16 mouse cellular contexts compared by ENCODE assay signal in the genomic region with DNA sequence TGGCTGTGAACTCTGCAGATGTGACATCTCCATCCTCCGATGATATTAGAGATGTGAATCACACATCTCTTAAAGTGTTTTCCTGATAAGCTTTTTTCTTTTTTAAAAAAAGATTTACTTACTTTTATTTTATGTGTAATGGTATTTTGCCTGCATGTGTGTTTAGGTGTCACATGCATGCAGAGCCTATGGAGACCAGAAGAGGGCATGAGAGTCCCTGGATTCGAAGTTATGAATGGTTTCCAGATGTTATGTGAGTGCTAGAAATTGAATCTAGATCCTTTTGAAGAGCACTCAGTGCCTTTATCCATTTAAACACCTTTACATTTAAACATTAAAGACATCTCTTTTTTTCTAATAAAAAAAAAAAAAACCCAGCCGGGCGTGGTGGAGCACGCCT. TPM values are rescaled to one million over a fixed set of nuclear protein-coding genes. Genes with fewer than 3 reads are reported as not detected.
DNase-seq lines count a peak whose midpoint lies in the region; ATAC-seq and TF ChIP-seq lines count a peak whose summit lies in the region.
"Had no signal": no experiment of that assay in that cellular context is flagged by ENCODE, and none has a peak within 500 bp of the region (broad histone marks: within the 10 kb centered on the region; RNA-seq: fewer than 3 reads in every experiment).

No protein-coding gene starts in this region.

- no peak for DNase-seq in forebrain, postnatal 0 days
- no peak for DNase-seq in liver, adult 2 months (ENCODE audit: extremely low read depth, low read depth, low spot score)
- DNase-seq in liver (no peak), CH12.LX (ENCODE audit: extremely low read depth) (peak; percentile 39)
- no peak for DNase-seq in right cerebral cortex, postnatal 25 days
- DNase-seq: adrenal gland, adult 8-10 months; cerebellum, postnatal 10 days; heart, postnatal 14 days; kidney, postnatal 10 days; layer of hippocampus, postnatal 36 days; thymus, postnatal 36 days had no signal

- 93% methylated on average over 5 of the region's 5 CpGs for WGBS in forebrain, postnatal 0 days
- WGBS in forebrain, embryonic 13.5 days: 93% methylated on average over 5 of the region's 5 CpGs
- WGBS in liver, adult 2 months: 93% methylated on average over 5 of the region's 5 CpGs
- 89% methylated on average over 5 of the region's 5 CpGs for WGBS in hindbrain, embryonic 16.5 days

- H3K27ac ChIP-seq in forebrain, postnatal 0 days (ENCODE audit: low read depth, low read length): no peak overlapping the region
- no peak overlapping the region for H3K27ac ChIP-seq in forebrain, embryonic 13.5 days
- H3K27ac ChIP-seq in liver, adult 2 months (replicated peaks; ENCODE audit: insufficient read depth, low read depth, low read length): no peak overlapping the region
- no peak overlapping the region for H3K27ac ChIP-seq in CH12.LX (ENCODE audit: insufficient read depth, low read depth)
- no peak overlapping the region for H3K27ac ChIP-seq in hindbrain, embryonic 16.5 days (ENCODE audit: low read depth, low read length)
- H3K27ac ChIP-seq: midbrain, embryonic 13.5 days had no signal

- TF ChIP-seq POLR2A in liver, adult 2 months (IDR thresholded peaks at IDR 0.05; ENCODE audit: extremely low read depth, insufficient read depth, low read length): no peak
- TF ChIP-seq POLR2A in CH12.LX (IDR thresholded peaks at IDR 0.05; ENCODE audit: low read depth, low read length): no peak

- no peak for TF ChIP-seq EP300 in CH12.LX (IDR thresholded peaks at IDR 0.05; ENCODE audit: low read length)

- dilution Hi-C loops in CH12.LX (cut with MboI; ENCODE audit: extremely low pct_ligation_motif_present, extremely low pct_unique_long_range_greater_than_20kb, low sequenced_read_pairs): no loop called here

- TF ChIP-seq CTCF in forebrain, postnatal 0 days (IDR thresholded peaks at IDR 0.05; ENCODE audit: low read depth): peak; percentile 36
- TF ChIP-seq CTCF in liver, adult 2 months (IDR thresholded peaks at IDR 0.05; ENCODE audit: low read depth, low read length): peak; percentile 5; the same call in 1 of the 2 replicates
- peak; percentile 36 to 69 for TF ChIP-seq CTCF in CH12.LX (conservative IDR thresholded peaks at IDR 0.05 in 1 of 2, IDR thresholded peaks at IDR 0.05 in 1 of 2; ENCODE audit: low read depth in 2 of 2, low read length in 2 of 2)

- H3K9me3 ChIP-seq in forebrain, postnatal 0 days (ENCODE audit: low read length): no peaks in the 10 kb centered on the region
- H3K9me3 ChIP-seq in forebrain, embryonic 13.5 days (replicated peaks): no peaks in the 10 kb centered on the region
- H3K9me3 ChIP-seq in CH12.LX (replicated peaks; ENCODE audit: low read length): peaks cover 11% of the 10 kb centered on the region
- H3K9me3 ChIP-seq in hindbrain, embryonic 16.5 days (ENCODE audit: control insufficient read depth, low read length): no peaks in the 10 kb centered on the region

- no peak overlapping the region for H3K4me2 ChIP-seq in forebrain, postnatal 0 days (ENCODE audit: low read depth)
- H3K4me2 ChIP-seq in forebrain, embryonic 13.5 days: no peak overlapping the region
- no peak overlapping the region for H3K4me2 ChIP-seq in CH12.LX (ENCODE audit: insufficient read depth, low read depth, poor library complexity, severe bottlenecking)
- no peak overlapping the region for H3K4me2 ChIP-seq in hindbrain, embryonic 16.5 days (ENCODE audit: low read length)
- H3K4me2 ChIP-seq: midbrain, embryonic 13.5 days had no signal

- no peak for ATAC-seq in forebrain, postnatal 0 days
- no peak for ATAC-seq in forebrain, embryonic 13.5 days
- ATAC-seq in megakaryocyte progenitor cell, adult 5-6 weeks (replicated peaks; ENCODE audit: poor library complexity): peak; percentile 48; the same call in 1 of the 2 replicates
- ATAC-seq in hindbrain, embryonic 16.5 days: no peak
- ATAC-seq: midbrain, embryonic 13.5 days had no signal

- peak; percentile 73 for TF ChIP-seq RAD21 in CH12.LX (IDR thresholded peaks at IDR 0.05; ENCODE audit: low read depth, low read length)

- H3K36me3 ChIP-seq in forebrain, postnatal 0 days (ENCODE audit: insufficient read depth): no peaks in the 10 kb centered on the region
- H3K36me3 ChIP-seq in forebrain, embryonic 13.5 days (ENCODE audit: poor library complexity, severe bottlenecking): no peaks in the 10 kb centered on the region
- H3K36me3 ChIP-seq in liver, adult 2 months (ENCODE audit: control insufficient read depth, insufficient read depth, low read length): no peaks in the 10 kb centered on the region
- peaks cover 4 to 17% of the 10 kb centered on the region in 2 experiments for H3K36me3 ChIP-seq in CH12.LX (replicated peaks in 1 of 2; ENCODE audit: control insufficient read depth in 1 of 2, insufficient read depth in 1 of 2, low read length in 1 of 2)
- no peaks in the 10 kb centered on the region for H3K36me3 ChIP-seq in hindbrain, embryonic 16.5 days (ENCODE audit: control insufficient read depth, insufficient read depth, low read length)
- H3K36me3 ChIP-seq: midbrain, embryonic 13.5 days had no signal

- H3K9ac ChIP-seq in forebrain, postnatal 0 days: no peak overlapping the region
- no peak overlapping the region for H3K9ac ChIP-seq in forebrain, embryonic 13.5 days
- no peak overlapping the region for H3K9ac ChIP-seq in liver, adult 2 months (ENCODE audit: low read depth, low read length)
- no peak overlapping the region for H3K9ac ChIP-seq in CH12.LX (ENCODE audit: insufficient read depth, low read depth)
- H3K9ac ChIP-seq in hindbrain, embryonic 16.5 days (ENCODE audit: low read depth, low read length): no peak overlapping the region
- H3K9ac ChIP-seq: midbrain, embryonic 13.5 days had no signal

- in situ Hi-C loops in CH12.LX (cut with MboI; ENCODE audit: low pct_ligation_motif_present, low pct_unique_long_range_greater_than_20kb, low sequenced_read_pairs): no loop called here

- H3K79me2 ChIP-seq in liver, adult 2 months (ENCODE audit: control insufficient read depth, insufficient read depth, low read length): no peaks in the 10 kb centered on the region
- H3K79me2 ChIP-seq in CH12.LX (replicated peaks; ENCODE audit: control insufficient read depth, extremely low read depth, insufficient read depth, poor library complexity, severe bottlenecking): peaks cover 12% of the 10 kb centered on the region

- no peak overlapping the region for H3K4me3 ChIP-seq in forebrain, postnatal 0 days (ENCODE audit: low read depth, low read length)
- H3K4me3 ChIP-seq in forebrain, embryonic 13.5 days: no peak overlapping the region
- H3K4me3 ChIP-seq in liver, adult 2 months (ENCODE audit: insufficient read depth, low read depth, low read length): no peak overlapping the region
- H3K4me3 ChIP-seq in CH12.LX (replicated peaks in 1 of 3; ENCODE audit: low read depth in 2 of 3, low read length in 2 of 3, poor library complexity in 1 of 3): no peak overlapping the region
- H3K4me3 ChIP-seq in hindbrain, embryonic 16.5 days (ENCODE audit: low read length): no peak overlapping the region
- H3K4me3 ChIP-seq: erythroblast, embryonic 14.5 days; midbrain, embryonic 13.5 days had no signal

- no peaks in the 10 kb centered on the region for H3K4me1 ChIP-seq in forebrain, postnatal 0 days (ENCODE audit: insufficient read depth)
- H3K4me1 ChIP-seq in forebrain, embryonic 13.5 days: peaks cover 4% of the 10 kb centered on the region; the same call in 1 of the 2 replicates
- no peaks in the 10 kb centered on the region for H3K4me1 ChIP-seq in liver, adult 2 months (ENCODE audit: control insufficient read depth, insufficient read depth, low read length)
- H3K4me1 ChIP-seq in CH12.LX (ENCODE audit: control insufficient read depth in 1 of 2, insufficient read depth in 2 of 2): peaks cover 0 to 29% of the 10 kb centered on the region in 2 experiments; a peak in 2 of 4 replicates
- peaks cover 2% of the 10 kb centered on the region; the same call in 1 of the 2 replicates for H3K4me1 ChIP-seq in hindbrain, embryonic 16.5 days (ENCODE audit: control insufficient read depth, insufficient read depth, low read depth, low read length)

- H3K27me3 ChIP-seq in forebrain, postnatal 0 days (ENCODE audit: insufficient read depth, low read length): no peaks in the 10 kb centered on the region
- no peaks in the 10 kb centered on the region for H3K27me3 ChIP-seq in forebrain, embryonic 13.5 days
- H3K27me3 ChIP-seq in liver, adult 2 months (ENCODE audit: control insufficient read depth, insufficient read depth, low read length): no peaks in the 10 kb centered on the region; the same call in 1 of the 2 replicates
- H3K27me3 ChIP-seq in CH12.LX (replicated peaks): no peaks in the 10 kb centered on the region
- no peaks in the 10 kb centered on the region for H3K27me3 ChIP-seq in hindbrain, embryonic 16.5 days (replicated peaks; ENCODE audit: control insufficient read depth, insufficient read depth, low read length)
- H3K27me3 ChIP-seq: midbrain, embryonic 13.5 days had no signal

RNA-seq across cellular contexts. Expression of gene Pecam1, which starts 5.5 kb away (rescaled TPM):
- total RNA-seq in forebrain, postnatal 0 days (2014; rRNA removed): 14.4 and 22.4 TPM in 2 replicates
- polyA plus RNA-seq in forebrain, postnatal 0 days (2015; fragmentation: Nextera tagmentation; extraction: Ambion mirVana): 10.6 and 11.4 TPM in 2 replicates
- 12.4 and 13.7 TPM in 2 replicates for polyA plus RNA-seq in forebrain, embryonic 13.5 days (2015; fragmentation: Nextera tagmentation; extraction: Ambion mirVana)
- total RNA-seq in liver, adult 2 months (2014; rRNA removed): 14.6 and 16.7 TPM in 2 replicates
- 5.0 and 5.4 TPM in 2 replicates for polyA plus RNA-seq in liver, adult 2 months (2012; rRNA removed)
- total RNA-seq in CH12.LX (2012; rRNA removed) (19.2 and 22.3 TPM in 2 replicates), CH12.LX (2014; rRNA removed) (18.4 and 20.4 TPM in 2 replicates)
- 18.9 and 19.2 TPM in 2 replicates for polyA plus RNA-seq in CH12.LX (2012; ENCODE audit: insufficient read length, low read depth)
- 55.0 and 57.0 TPM in 2 replicates for total RNA-seq in megakaryocyte progenitor cell, adult 5-6 weeks (2015)
- total RNA-seq in megakaryocyte progenitor cell, adult 5-6 weeks (2017): 38.6 and 43.8 TPM in 2 replicates
- polyA plus RNA-seq in hindbrain, embryonic 16.5 days (2015; fragmentation: Nextera tagmentation; extraction: Ambion mirVana): 16.4 and 21.0 TPM in 2 replicates
- polyA plus RNA-seq: erythroblast, embryonic 14.5 days had no signal

RNA-seq across cellular contexts. Expression of gene Milr1, which starts 6.1 kb away (rescaled TPM):
- 1.5 TPM in 1 of 2 replicates, not detected in the other for total RNA-seq in forebrain, postnatal 0 days (2014; rRNA removed)
- 0.55 and 1.0 TPM in 2 replicates for polyA plus RNA-seq in forebrain, postnatal 0 days (2015; fragmentation: Nextera tagmentation; extraction: Ambion mirVana)
- polyA plus RNA-seq in forebrain, embryonic 13.5 days (2015; fragmentation: Nextera tagmentation; extraction: Ambion mirVana): 0.54 and 1.0 TPM in 2 replicates
- total RNA-seq in liver, adult 2 months (2014; rRNA removed): 0.37 and 1.1 TPM in 2 replicates
- 0.10 TPM in 2 replicates for polyA plus RNA-seq in liver, adult 2 months (2012; rRNA removed)
- total RNA-seq in CH12.LX (2012; rRNA removed) (22.0 and 28.1 TPM in 2 replicates), CH12.LX (2014; rRNA removed) (41.2 and 50.1 TPM in 2 replicates)
- polyA plus RNA-seq in CH12.LX (2012; ENCODE audit: insufficient read length, low read depth): 33.1 and 35.4 TPM in 2 replicates
- total RNA-seq in megakaryocyte progenitor cell, adult 5-6 weeks (2015): 63.1 and 96.7 TPM in 2 replicates
- 82.0 and 96.2 TPM in 2 replicates for total RNA-seq in megakaryocyte progenitor cell, adult 5-6 weeks (2017)
- 0.42 and 0.56 TPM in 2 replicates for polyA plus RNA-seq in hindbrain, embryonic 16.5 days (2015; fragmentation: Nextera tagmentation; extraction: Ambion mirVana)
- total RNA-seq: layer of hippocampus, postnatal 36 days had no signal
- polyA plus RNA-seq: erythroblast, embryonic 14.5 days had no signal

RNA-seq across cellular contexts. Expression of gene Polg2, which starts 34.4 kb away (rescaled TPM):
- total RNA-seq in forebrain, postnatal 0 days (2014; rRNA removed): 9.5 and 10.5 TPM in 2 replicates
- polyA plus RNA-seq in forebrain, postnatal 0 days (2015; fragmentation: Nextera tagmentation; extraction: Ambion mirVana): 10.0 and 11.3 TPM in 2 replicates
- 9.6 and 10.0 TPM in 2 replicates for polyA plus RNA-seq in forebrain, embryonic 13.5 days (2015; fragmentation: Nextera tagmentation; extraction: Ambion mirVana)
- total RNA-seq in liver, adult 2 months (2014; rRNA removed): 12.6 and 13.0 TPM in 2 replicates
- 5.8 and 6.4 TPM in 2 replicates for polyA plus RNA-seq in liver, adult 2 months (2012; rRNA removed)
- total RNA-seq in CH12.LX (2012; rRNA removed) (12.5 and 13.3 TPM in 2 replicates), CH12.LX (2014; rRNA removed) (12.3 and 15.3 TPM in 2 replicates)
- 11.5 and 12.1 TPM in 2 replicates for polyA plus RNA-seq in CH12.LX (2012; ENCODE audit: insufficient read length, low read depth)
- 12.4 and 13.3 TPM in 2 replicates for total RNA-seq in megakaryocyte progenitor cell, adult 5-6 weeks (2015)
- 7.2 and 13.5 TPM in 2 replicates for total RNA-seq in megakaryocyte progenitor cell, adult 5-6 weeks (2017)
- polyA plus RNA-seq in hindbrain, embryonic 16.5 days (2015; fragmentation: Nextera tagmentation; extraction: Ambion mirVana): 9.1 and 9.9 TPM in 2 replicates

RNA-seq across cellular contexts. Expression of gene Ddx5, which starts 44.0 kb away (rescaled TPM):
- total RNA-seq in forebrain, postnatal 0 days (2014; rRNA removed): 462 and 530 TPM in 2 replicates
- polyA plus RNA-seq in forebrain, postnatal 0 days (2015; fragmentation: Nextera tagmentation; extraction: Ambion mirVana): 274 and 306 TPM in 2 replicates
- 503 and 514 TPM in 2 replicates for polyA plus RNA-seq in forebrain, embryonic 13.5 days (2015; fragmentation: Nextera tagmentation; extraction: Ambion mirVana)
- 218 and 224 TPM in 2 replicates for total RNA-seq in liver, adult 2 months (2014; rRNA removed)
- polyA plus RNA-seq in liver, adult 2 months (2012; rRNA removed): 273 and 389 TPM in 2 replicates
- total RNA-seq in CH12.LX (2012; rRNA removed) (269 and 351 TPM in 2 replicates), CH12.LX (2014; rRNA removed) (505 and 574 TPM in 2 replicates)
- 1,169 and 1,328 TPM in 2 replicates for polyA plus RNA-seq in CH12.LX (2012; ENCODE audit: insufficient read length, low read depth)
- total RNA-seq in megakaryocyte progenitor cell, adult 5-6 weeks (2015): 850 and 903 TPM in 2 replicates
- total RNA-seq in megakaryocyte progenitor cell, adult 5-6 weeks (2017): 1,040 and 1,207 TPM in 2 replicates
- polyA plus RNA-seq in hindbrain, embryonic 16.5 days (2015; fragmentation: Nextera tagmentation; extraction: Ambion mirVana): 315 and 329 TPM in 2 replicates

RNA-seq across cellular contexts. Expression of gene Cep95, which starts 44.1 kb away (rescaled TPM):
- total RNA-seq in forebrain, postnatal 0 days (2014; rRNA removed): 13.8 and 15.8 TPM in 2 replicates
- 4.7 and 6.9 TPM in 2 replicates for polyA plus RNA-seq in forebrain, postnatal 0 days (2015; fragmentation: Nextera tagmentation; extraction: Ambion mirVana)
- polyA plus RNA-seq in forebrain, embryonic 13.5 days (2015; fragmentation: Nextera tagmentation; extraction: Ambion mirVana): 19.5 and 21.6 TPM in 2 replicates
- total RNA-seq in liver, adult 2 months (2014; rRNA removed): 5.8 and 8.4 TPM in 2 replicates
- 0.96 and 1.2 TPM in 2 replicates for polyA plus RNA-seq in liver, adult 2 months (2012; rRNA removed)
- total RNA-seq in CH12.LX (2012; rRNA removed) (17.2 and 17.5 TPM in 2 replicates), CH12.LX (2014; rRNA removed) (21.7 and 24.4 TPM in 2 replicates)
- polyA plus RNA-seq in CH12.LX (2012; ENCODE audit: insufficient read length, low read depth): 19.3 and 25.3 TPM in 2 replicates
- total RNA-seq in megakaryocyte progenitor cell, adult 5-6 weeks (2015): 16.9 and 22.0 TPM in 2 replicates
- total RNA-seq in megakaryocyte progenitor cell, adult 5-6 weeks (2017): 15.6 and 21.3 TPM in 2 replicates
- polyA plus RNA-seq in hindbrain, embryonic 16.5 days (2015; fragmentation: Nextera tagmentation; extraction: Ambion mirVana): 12.2 and 15.3 TPM in 2 replicates

Comparison
In these comparisons a context has a peak if more than half of its experiments do, and no peak if none do; other contexts are left out.
1. RNA of gene Milr1, which starts 6.1 kb away (polyA plus RNA-seq): 33.1 to 35.4 TPM in CH12.LX; 0.55 to 1.0 TPM in forebrain, postnatal 0 days, 0.42 to 0.56 TPM in hindbrain, embryonic 16.5 days, 0.54 to 1.0 TPM in forebrain, embryonic 13.5 days and 0.10 TPM in liver, adult 2 months; every median in the first group is over 10 times any median in the second.
2. Peak in every context shown above with its lines, with median percentiles within 50 percentile points of each other: CTCF ChIP-seq.